Mouse (Mus musculus): Measurements from ENCODE around the gene Gm10974. TPM values are rescaled to one million over a fixed set of nuclear protein-coding genes. Genes with fewer than 3 reads are reported as not detected.
A peak's percentile ranks its signal among the peaks of the same experiment; 100 is the strongest.

Gene Gm10974
- not detected for total RNA-seq (2021)
- long read RNA-seq, experiment 1 = 0 reads
- long read RNA-seq, experiment 2 = 0 reads

- DNase-seq (ENCODE audit: low spot score in 2 of 2) = no peak
Observed at GRCm38 (mm10) chr7:66365904-66366303, at the start of gene Gm10974. TSS of gene Gm10974 (plus strand) at chr7:66365905.

- no peak for DNase-seq (ENCODE audit: low spot score in 2 of 2)
Observed at GRCm38 (mm10) chr7:66318147-66318546, 47.6 kb upstream of the Gm10974 start.

- DNase-seq (ENCODE audit: low spot score in 2 of 2) = no peak
Observed at GRCm38 (mm10) chr7:66320996-66321395, 44.7 kb upstream of the Gm10974 start.

DNA sequence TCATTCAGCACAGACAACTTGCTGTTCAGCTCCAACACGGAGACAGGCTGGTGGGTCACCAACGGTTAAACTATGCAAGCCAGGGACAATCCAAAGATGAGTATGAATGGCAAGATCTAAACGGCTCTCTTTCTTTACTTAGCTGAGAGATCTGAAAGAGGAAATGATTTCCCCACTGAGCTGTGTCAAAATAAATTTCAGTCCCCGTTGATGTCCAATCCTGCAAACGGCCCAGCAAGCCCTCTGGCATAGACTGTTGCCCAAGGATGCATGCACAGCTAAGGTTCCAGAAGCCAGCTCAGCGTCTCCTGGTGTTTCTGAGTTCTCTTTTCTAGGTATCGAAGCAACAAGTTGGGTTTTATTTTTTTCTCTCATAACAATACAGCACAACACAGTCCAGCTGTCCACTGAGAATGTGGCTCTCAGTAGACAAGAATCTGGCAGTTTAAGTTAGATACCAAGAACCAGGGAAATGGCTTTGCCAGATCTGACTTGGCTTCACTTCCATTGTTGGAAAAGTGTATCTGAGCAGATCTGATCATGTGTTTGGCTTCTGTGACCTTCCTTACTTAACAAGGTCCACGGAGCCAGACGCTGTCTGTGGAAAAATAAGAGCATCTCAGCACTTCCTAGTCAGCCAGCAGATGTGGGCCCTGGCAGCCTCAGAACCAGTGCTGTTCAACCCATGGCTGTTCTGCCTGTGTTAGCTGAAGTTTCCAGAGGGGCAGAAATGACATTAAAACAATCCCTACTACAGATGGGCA lies 42.3 kb upstream of the Gm10974 start:
- DNase-seq (ENCODE audit: low spot score in 2 of 2) = no peak

DNA sequence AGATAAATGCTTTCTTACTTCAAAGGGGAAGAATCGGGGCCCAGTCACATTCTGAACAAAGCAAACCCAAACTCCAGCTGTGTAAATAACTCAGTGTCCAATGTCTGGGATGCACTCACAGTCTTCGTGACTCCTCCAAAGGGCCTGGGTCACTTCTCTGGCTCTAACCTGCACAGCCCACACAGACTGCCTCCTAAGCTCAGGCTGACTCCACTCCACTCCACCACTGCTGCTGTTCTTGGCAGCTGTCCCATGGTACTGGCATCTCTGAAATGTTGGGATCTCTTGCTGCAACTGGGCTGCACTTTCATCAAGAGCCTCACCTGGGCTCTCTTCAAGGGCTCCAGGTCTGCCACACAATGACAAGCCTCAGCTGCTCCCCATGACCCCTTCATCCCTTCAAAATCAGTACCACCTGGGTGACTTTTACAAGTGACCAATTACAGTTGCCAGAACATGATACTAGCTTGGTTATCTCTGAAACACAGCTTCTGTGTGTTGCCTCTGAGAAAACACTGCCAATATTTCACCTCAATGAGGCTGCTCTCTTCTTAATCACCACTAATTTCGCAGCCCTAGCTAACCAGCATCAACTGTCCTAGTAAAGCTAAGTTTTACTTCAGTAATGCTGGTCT lies 40.2 kb upstream of the Gm10974 start:
- DNase-seq (ENCODE audit: low spot score in 2 of 2) = no peak

DNA sequence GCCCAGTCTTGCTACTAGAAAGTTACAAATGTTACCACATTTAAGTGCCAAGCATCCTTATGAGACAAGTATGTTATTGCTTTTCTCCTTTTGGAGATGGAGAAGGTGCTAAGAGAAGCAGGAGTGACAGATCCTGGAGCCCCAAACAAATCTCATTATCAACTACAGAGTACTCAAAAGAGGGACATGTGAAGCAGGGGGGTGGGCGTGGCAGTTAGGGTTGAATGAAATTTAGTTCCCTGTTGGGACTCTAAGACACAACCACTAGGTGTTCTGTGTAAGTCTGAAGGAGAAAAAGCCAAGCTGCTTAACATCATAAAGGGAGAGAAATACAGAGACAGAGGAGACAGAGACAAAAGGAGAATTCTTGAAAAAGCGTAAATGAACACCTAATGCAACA lies 38.2 kb upstream of the Gm10974 start:
- no peak for DNase-seq (ENCODE audit: low spot score in 2 of 2)

GRCm38 (mm10) chr7:66330610-66331009 lies 35.1 kb upstream of the Gm10974 start:
- DNase-seq (ENCODE audit: low spot score in 2 of 2) = no peak

DNA sequence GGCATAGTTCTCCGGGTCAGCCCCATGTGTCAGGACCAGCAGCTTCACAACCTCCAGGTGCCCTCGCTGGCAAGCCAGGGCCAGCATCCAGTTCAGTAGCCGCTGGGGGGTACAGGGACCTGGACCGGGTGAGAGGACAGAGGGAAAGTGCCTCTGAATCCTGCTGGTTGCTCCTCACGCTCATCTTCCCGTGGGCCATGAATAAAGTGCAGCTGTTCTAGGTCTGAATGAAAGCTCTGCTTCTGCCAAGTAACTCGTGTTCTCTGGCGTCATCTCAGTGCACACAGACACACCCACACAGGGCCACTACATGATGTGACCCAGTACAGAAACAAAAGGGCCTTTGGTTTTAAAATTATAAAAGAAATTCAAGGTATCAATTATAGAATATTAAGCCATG lies 33.4 kb upstream of the Gm10974 start:
- DNase-seq (ENCODE audit: low spot score in 2 of 2) = no peak

- no peak for DNase-seq (ENCODE audit: low spot score in 2 of 2)
Observed at GRCm38 (mm10) chr7:66333906-66334500, 31.7 kb upstream of the Gm10974 start.

DNA sequence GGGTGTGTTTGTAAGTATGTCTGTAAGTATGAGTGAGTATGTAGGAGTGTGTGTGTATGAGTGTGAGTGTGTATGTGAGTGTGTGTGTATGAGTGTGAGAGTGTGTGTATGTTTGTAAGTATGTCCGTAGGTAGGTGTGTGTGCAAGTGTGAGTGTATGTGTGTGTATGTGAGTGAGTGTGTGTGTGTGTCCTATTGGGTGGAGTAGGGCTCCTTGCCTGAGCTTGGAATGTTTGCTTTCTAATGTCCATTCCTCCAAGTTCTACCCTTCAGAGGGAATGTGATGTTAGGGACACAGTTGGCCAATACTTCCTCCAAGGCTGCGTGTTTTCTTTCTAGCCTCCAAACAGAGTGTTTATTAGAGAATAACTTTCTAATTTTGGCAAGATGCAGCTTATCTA lies 28.8 kb upstream of the Gm10974 start:
- no peak for DNase-seq (ENCODE audit: low spot score in 2 of 2)

DNA sequence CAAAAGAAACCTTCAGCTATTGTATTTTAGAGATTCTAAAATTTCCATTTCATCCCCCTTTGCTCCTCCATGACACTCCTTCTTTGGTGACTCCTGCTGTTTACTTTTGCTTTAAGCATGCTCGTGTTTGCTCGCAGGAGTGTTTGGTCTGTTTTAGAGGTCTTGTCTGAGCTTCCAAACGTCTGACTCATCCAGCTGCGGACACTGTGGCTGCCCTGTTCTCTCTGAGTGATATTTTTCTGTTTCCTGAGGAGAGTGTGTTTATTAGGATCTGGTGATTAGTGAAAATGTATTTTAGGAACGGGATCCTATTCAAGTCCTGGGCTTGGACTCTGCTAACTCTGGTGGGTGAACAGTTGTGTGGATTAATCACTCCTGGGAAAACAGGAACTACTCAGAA lies 26.1 kb upstream of the Gm10974 start:
- DNase-seq (ENCODE audit: low spot score in 2 of 2) = peak in 1 of 2 experiments; percentile 15

GRCm38 (mm10) chr7:66340044-66340443 lies 25.7 kb upstream of the Gm10974 start:
- DNase-seq (ENCODE audit: low spot score in 2 of 2) = no peak

DNA sequence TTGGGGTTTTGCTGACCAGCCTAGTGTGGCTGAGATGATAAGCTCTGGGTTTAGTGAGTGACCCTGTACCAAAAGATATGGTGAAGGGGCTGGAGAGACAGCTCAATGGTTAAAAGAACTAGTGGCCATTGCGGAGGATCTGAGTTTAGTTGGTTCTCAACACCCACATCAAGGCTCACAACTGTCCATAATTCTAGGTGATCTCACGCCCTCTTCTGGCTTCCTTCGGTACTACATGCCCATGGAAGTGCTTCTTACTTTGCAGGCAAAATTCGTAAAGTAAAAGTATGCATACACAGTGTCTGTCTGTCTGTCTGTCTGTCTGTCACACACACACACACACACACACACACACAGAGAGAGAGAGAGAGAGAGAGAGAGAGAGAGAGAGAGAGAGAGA lies 23.4 kb upstream of the Gm10974 start:
- peak; percentile 62 to 74 for DNase-seq (ENCODE audit: low spot score in 2 of 2)

DNA sequence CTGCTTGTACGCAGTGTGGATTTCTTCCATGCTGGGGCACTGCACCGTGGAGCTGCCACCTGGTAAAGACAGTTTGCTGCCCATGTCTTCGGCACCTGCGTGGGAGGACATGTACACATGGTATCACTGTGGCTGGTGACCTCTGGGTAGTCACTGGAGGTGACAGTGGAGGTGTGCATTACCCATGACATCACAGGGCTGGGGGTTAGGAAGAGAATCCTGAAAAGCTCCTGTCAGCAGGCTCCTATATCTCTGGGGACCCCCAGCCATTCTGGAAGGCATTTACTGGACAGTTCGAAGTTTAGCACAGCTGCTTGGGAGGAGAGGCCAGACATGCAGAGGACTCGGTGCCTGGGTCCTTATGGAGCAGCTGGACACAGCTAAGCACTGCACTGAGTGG lies 22.9 kb upstream of the Gm10974 start:
- DNase-seq (ENCODE audit: low spot score in 2 of 2) = no peak

- DNase-seq (ENCODE audit: low spot score in 2 of 2) = no peak
Observed at GRCm38 (mm10) chr7:66343307-66343706, 22.4 kb upstream of the Gm10974 start.

- DNase-seq (ENCODE audit: low spot score in 2 of 2) = no peak
Observed at GRCm38 (mm10) chr7:66346959-66347663, 18.6 kb upstream of the Gm10974 start.

DNA sequence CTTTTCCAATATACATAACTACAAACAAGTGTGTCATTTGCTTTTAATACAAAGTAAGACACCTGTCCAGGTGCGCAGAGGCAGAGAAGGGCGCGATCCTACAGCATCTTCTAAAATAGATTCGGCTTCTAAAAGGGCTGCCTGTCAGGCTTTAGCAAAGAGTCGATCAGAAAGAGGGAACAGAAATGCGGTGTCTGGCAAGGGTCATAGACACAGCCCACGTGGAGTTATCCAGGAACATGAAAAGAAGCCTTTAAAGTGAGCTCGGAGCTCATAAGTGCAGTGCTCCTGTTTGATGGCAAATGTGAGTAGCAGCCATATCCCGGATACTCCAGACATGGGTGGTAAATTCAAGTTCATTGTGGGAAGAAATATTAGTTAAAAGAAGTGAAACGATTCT lies 17.1 kb upstream of the Gm10974 start:
- DNase-seq (ENCODE audit: low spot score in 2 of 2) = no peak

GRCm38 (mm10) chr7:66349670-66350069 lies 16.0 kb upstream of the Gm10974 start:
- no peak for DNase-seq (ENCODE audit: low spot score in 2 of 2)

- DNase-seq (ENCODE audit: low spot score in 2 of 2) = no peak
Observed at GRCm38 (mm10) chr7:66351074-66351473, 14.6 kb upstream of the Gm10974 start.

DNA sequence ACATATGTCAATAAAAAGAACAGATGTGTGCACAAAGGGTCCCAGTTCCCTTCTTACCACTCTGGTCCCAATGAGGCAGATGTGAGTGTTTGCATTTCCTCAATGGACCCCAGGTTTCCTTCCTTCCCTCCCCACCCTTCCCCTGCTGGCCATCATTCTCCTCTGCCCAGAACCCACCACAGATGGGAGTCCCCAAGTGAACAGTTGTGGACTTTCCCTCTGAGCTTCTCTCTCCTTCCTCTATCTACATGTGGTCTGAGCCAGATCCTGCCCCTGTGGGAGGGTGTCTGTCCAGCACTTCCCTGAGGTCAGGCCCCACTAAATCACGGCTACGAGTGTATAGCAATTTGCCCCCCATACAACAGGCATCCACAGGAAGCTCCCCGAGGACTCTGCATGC lies 10.8 kb upstream of the Gm10974 start:
- no peak for DNase-seq (ENCODE audit: low spot score in 2 of 2)

- no peak for DNase-seq (ENCODE audit: low spot score in 2 of 2)
Observed at GRCm38 (mm10) chr7:66355791-66356522, 9.7 kb upstream of the Gm10974 start.
